Mouse (Mus musculus): Measurements from ENCODE around the gene Ctsd.

- TF ChIP-seq CTCF (IDR thresholded peaks at IDR 0.05; ENCODE audit: extremely low read depth, insufficient read depth, insufficient read length, insufficient replicate concordance) (no peak), POLR2A (IDR thresholded peaks at IDR 0.05; ENCODE audit: low read depth, low read length) (no peak)
These were observed 42.4 kb upstream of the Ctsd start for GRCm38 (mm10) chr7:142430160-142430678.
